Mouse (Mus musculus) gastrocnemius, postnatal 36 days (tissue): ENCODE results near the gene Olfr772. TPM values are rescaled to one million over a fixed set of nuclear protein-coding genes. Genes with fewer than 3 reads are reported as not detected.
"Not testable (repeated sequence)": the region's sequence is repeated elsewhere in the genome, so short reads cannot be mapped to it uniquely, and the experiment has no call there.

Source experiments
- DNase-seq, 2 experiments: peaks; one replicate each; pipeline ENCODE4 v3.0.0; 2022
- intact Hi-C: fragments of 180-260 bp; cut with DNase I; formaldehyde crosslinking; loops from one replicate; pipeline ENCODE4 v1.15.1; 2025
- long read RNA-seq, 2 experiments: library from polyadenylated mRNA; stranded (forward); transcript quantifications; one replicate each; pipeline ENCODE4 v2.0.0; 2021
- total RNA-seq, 2 experiments: library from RNA; stranded (reverse); gene quantifications; 2 replicates each; pipeline ENCODE4 v1.2.3; 2021

Olfr772 gene
- total RNA-seq, result not detected
- long read RNA-seq, experiment 1, result 0 reads
- long read RNA-seq, experiment 2, result 0 reads

DNA sequence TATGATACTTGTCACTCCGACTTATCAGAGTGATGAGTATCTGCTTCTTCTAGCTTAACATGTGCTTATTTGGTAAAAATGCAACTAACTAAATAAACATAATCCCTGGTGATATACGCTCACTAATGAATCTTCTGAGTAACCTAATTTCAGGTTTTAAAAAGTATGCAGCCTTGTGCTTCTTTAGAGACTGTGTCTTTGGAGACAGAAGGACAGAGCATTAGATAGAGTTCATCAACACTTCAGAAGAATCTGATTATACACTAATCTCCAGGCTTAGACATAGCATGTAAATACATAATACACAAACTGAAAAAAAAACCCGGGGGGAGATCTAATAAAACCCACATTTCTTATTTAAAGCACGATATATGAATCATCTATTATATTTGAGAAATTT is at the start of gene Olfr772:
Olfr772 (minus strand) TSS at position 101 of the 400 bp plus-strand sequence.
- intact Hi-C loops, DNase-seq: not testable (repeated sequence)

DNA sequence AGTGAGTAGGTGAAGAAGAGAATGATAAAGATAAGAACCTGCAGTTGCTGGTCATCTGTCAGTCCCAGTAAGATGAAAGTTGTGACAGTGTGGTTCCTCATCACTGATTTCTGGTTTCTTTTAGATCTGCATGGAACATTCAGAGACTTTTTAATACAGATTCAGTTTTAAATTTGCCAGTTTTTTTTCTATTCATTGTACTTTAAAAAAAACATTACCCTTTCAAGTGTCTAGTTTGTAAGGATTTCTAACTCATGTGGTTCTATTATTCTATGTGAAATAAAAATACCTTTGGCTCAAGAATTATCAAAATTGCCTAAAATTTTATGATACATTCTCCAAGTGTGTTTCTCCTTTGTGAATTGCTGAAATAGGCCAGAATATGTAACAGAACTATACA is 9.6 kb upstream of the Olfr772 start, which contains the start of gene Olfr773:
Olfr773 (minus strand) TSS at position 101 of the 400 bp plus-strand sequence.
- DNase-seq, intact Hi-C loops: not testable (repeated sequence)

DNA sequence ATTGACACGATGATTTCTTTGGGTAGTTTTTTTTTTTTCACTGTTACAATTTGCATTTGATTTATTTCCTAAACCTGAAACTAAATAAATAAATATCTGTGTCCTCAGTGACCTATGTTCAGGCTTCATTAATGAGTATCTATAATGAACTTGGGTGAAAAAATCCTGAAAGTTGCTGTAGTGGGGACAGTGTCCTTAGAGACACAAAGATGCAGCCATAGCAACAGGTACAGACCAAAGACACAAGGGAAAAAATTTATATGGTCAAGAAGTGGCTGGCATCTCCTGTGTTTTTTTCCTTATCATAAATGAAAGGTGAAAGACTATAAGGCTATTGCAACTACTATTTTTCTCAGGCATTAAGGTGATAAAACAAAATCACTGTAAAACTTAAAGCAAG is 13.1 kb downstream of the Olfr772 start, which contains the start of gene Olfr771:
Olfr771 (minus strand) TSS at position 101 of the 400 bp plus-strand sequence.
- intact Hi-C loops, result no loop called here
- no peak for DNase-seq

DNA sequence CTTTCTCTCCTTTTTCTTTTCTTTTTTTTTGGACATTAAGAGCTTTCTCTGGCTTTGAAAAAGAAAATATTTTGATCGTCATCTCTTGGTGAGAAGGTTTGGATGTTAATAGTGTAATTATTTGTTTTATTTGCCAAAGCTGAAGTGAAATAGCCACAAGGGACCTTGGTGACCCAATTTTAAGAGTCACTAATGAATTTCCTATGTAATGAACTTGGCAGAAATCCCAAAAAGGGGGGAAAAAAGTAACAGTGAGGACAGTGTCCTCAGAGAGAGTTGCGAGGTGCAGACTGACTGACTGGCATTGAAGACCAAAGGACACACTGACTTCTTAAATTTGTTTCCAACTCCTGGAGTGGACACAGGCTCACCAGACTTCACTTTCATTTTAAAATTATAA is 38.8 kb downstream of the Olfr772 start, which contains the start of gene Olfr770:
Olfr770 (minus strand) TSS at position 101 of the 400 bp plus-strand sequence.
- intact Hi-C loops, result no loop called here
- DNase-seq, result no peak

Other genes starting within 250 kb of the Olfr772 start
- gene Itga7, start 244.1 kb downstream of the Olfr772 start, total RNA-seq, result 10 to 100 TPM; 47.9 to 60.1 TPM
- under 1 TPM in 1 of 2 experiments, not detected in 1; 0.28 TPM for gene Mettl7b, start 216.9 kb downstream of the Olfr772 start, total RNA-seq
- gene Olfr9, start 188.5 kb downstream of the Olfr772 start, total RNA-seq, result not detected
- gene Olfr763, start 167.1 kb downstream of the Olfr772 start, total RNA-seq, result not detected
- gene Olfr764-ps1, start 138.0 kb downstream of the Olfr772 start, total RNA-seq, result not detected
- gene Olfr765, start 127.9 kb downstream of the Olfr772 start, total RNA-seq, result not detected
- not detected for gene Olfr766-ps1, start 108.9 kb downstream of the Olfr772 start, total RNA-seq
- gene Olfr767, start 95.0 kb downstream of the Olfr772 start, total RNA-seq, result not detected
- gene Olfr768, start 78.5 kb downstream of the Olfr772 start, total RNA-seq, result not detected
- gene Olfr769, start 60.1 kb downstream of the Olfr772 start, total RNA-seq, result not detected
- not detected for gene Olfr770, start 38.9 kb downstream of the Olfr772 start, total RNA-seq
- not detected for gene Olfr771, start 13.2 kb downstream of the Olfr772 start, total RNA-seq
- not detected for gene Olfr773, start 9.5 kb upstream of the Olfr772 start, total RNA-seq
- gene Olfr774, start 58.3 kb upstream of the Olfr772 start, total RNA-seq, result not detected
- gene Olfr775, start 70.5 kb upstream of the Olfr772 start, total RNA-seq, result not detected
- gene Olfr776, start 81.2 kb upstream of the Olfr772 start, total RNA-seq, result not detected
- gene Olfr777, start 93.6 kb upstream of the Olfr772 start, total RNA-seq, result not detected
- gene Olfr780, start 140.2 kb upstream of the Olfr772 start, total RNA-seq, result not detected
- gene Olfr781, start 150.9 kb upstream of the Olfr772 start, total RNA-seq, result not detected
- gene Olfr782, start 170.9 kb upstream of the Olfr772 start, total RNA-seq, result not detected
- gene Olfr784, start 206.2 kb upstream of the Olfr772 start, total RNA-seq, result under 1 TPM in 1 of 2 experiments, not detected in 1; 0.10 TPM
- not detected for gene Olfr785, start 227.5 kb upstream of the Olfr772 start, total RNA-seq
- not detected for gene Olfr786, start 249.4 kb upstream of the Olfr772 start, total RNA-seq